Mouse (Mus musculus): ENCODE measurements around the gene Gm49776.

Gm49776 gene

DNA sequence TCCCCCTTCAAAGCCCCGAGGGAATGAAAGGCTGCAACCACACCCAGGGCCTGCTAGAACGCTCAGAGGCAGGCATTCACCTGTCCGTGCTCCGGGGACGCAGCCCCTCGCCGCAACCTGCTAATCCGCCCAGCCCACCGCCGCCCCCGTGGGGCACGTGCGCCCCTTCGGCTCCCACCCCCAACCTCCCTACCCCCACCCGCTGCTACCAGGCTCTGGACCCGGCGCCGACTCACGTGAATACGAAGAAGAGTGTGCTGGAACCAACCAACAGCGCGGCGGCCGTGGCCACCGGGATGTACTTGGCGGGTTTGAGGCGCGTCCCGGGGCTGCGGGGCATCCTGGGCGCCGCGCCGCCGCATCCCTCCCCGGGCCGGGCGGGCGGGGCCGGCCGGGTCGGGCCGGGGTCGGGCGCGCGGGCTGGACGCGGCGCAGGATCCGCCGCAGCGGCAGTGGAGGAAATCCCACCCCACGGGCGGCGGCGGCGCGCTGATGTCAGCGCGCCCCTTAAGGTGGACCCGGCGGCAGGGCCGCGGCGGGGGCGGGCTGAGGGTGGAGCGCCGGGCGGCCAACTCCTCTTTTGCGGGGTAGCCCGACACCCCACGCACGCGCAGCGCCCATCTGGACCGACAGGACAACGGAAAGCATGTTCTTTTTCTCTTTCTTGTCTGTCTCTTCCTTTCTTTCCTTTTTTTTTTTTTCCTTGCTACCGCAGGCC is 23.3 kb downstream of the Gm49776 start, which contains the start of gene Zdhhc8:
Zdhhc8 (minus strand) TSS at position 466 of the 718 bp plus-strand sequence.
- peak; percentile 65 for DNase-seq (ENCODE audit: low read depth, low spot score)

- peak; percentile 55 for DNase-seq (ENCODE audit: low read depth, low spot score)
Observed at GRCm38 (mm10) chr16:18233919-18234670, 24.0 kb downstream of the Gm49776 start.

DNA sequence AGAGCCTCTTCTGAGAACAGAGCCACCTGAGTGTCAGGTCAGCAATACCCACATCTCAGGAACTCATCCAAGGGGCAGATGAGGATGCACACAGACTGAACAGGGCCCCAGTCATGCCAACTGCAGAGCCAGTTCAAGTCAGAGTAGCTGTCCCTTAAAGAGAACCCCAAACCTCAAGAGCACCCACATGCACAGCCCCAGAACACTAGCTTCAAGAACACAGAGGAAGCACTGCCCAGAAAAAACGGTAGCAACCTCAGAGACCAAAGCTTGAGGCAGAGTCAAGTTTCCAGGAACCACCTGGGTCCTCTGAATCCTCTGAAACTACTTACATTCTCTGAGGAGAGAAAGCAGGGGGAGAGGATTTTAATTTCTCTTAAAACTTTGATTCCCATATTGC is 24.7 kb downstream of the Gm49776 start:
- no peak for DNase-seq (ENCODE audit: low read depth, low spot score)

- no peak for DNase-seq (ENCODE audit: low read depth, low spot score)
Observed at GRCm38 (mm10) chr16:18231451-18231850, 26.7 kb downstream of the Gm49776 start.

- no peak for DNase-seq (ENCODE audit: low read depth, low spot score)
Observed at GRCm38 (mm10) chr16:18231047-18231446, 27.1 kb downstream of the Gm49776 start.

- DNase-seq (ENCODE audit: low read depth, low spot score) = no peak
Observed at GRCm38 (mm10) chr16:18230617-18231016, 27.5 kb downstream of the Gm49776 start.

DNA sequence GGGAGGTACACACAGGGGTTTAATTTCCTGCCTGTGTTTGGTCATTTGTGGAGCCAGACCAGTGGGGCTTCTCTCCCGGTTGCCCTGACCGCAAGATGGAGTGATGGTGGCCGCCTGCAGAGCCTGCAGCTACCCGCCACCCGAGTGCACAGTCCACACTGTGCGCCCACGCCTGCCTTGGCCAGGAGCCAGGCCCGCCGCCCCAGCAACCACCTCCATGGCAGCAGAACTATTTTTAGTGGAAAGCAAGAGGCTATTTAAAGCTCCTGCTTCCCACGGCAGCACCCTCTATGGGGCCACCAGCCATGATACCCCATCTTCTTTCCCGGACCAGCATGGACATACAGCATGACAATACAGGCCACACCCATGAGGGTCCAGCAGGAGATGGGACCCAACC is 28.5 kb downstream of the Gm49776 start:
- no peak for DNase-seq (ENCODE audit: low read depth, low spot score)

GRCm38 (mm10) chr16:18228856-18229255 is 29.3 kb downstream of the Gm49776 start:
- DNase-seq (ENCODE audit: low read depth, low spot score) = no peak

- no peak for DNase-seq (ENCODE audit: low read depth, low spot score)
Observed at GRCm38 (mm10) chr16:18227897-18228422, 30.2 kb downstream of the Gm49776 start.

GRCm38 (mm10) chr16:18227187-18227586 is 30.9 kb downstream of the Gm49776 start:
- no peak for DNase-seq (ENCODE audit: low read depth, low spot score)

DNA sequence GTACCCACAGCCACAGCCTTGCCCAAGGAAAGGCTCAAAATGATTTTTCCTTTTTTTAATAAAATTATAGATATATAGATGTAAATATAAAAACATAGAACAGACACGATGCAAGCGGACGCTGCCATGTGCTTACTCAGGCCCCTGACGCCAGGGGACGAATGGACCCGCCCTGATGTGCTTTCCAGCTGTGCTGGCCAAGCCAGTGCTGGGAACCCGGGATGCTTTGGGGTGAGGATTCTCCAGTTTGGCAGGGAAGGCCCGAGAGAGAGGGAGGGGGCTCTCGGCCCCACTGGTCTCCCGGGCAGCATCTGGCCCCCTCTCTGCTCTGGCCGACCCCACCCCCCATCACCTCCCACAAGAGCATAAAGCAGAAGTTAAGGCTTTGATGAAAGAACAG is 35.9 kb downstream of the Gm49776 start:
- DNase-seq (ENCODE audit: low read depth, low spot score) = no peak

- no peak for DNase-seq (ENCODE audit: low read depth, low spot score)
Observed at GRCm38 (mm10) chr16:18221543-18221898, 36.6 kb downstream of the Gm49776 start.

DNA sequence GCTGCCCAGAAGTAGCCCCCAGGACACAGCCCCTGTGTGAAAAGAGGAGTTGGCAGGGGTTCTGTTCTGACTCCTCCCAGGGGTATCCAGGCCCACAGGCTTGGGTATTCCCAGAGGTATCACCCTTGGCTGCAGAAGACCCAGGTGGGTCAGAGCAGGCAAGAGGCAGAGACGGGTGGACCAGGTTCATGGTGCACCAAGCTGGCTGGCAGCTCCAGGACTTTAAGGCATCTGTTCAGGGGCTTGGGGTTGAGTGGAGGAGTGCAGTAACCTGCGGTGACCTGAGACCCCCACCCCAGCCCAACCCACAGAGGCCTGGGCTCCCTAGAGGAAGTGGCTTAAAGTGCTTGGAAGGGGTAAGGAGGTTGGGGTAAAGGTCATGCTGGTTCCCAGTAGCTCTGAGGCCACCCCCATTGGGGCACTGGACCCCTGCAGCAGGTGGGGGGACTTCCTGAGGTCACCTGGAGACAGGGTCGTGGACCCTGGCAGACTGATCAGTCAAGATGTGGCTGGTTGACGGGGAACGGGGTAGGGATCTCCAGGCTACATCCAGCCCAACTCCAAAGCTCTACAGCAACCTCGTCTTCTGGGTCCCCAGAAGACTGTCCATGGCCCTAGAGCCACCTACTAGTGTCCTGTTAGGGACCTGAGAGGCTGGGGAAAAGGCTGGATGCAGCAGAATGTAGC is 37.1 kb downstream of the Gm49776 start:
- DNase-seq (ENCODE audit: low read depth, low spot score) = no peak

- DNase-seq (ENCODE audit: low read depth, low spot score) = peak; percentile 63
Observed at GRCm38 (mm10) chr16:18220001-18220400, 38.1 kb downstream of the Gm49776 start.

GRCm38 (mm10) chr16:18218580-18218996 is 39.5 kb downstream of the Gm49776 start:
- no peak for DNase-seq (ENCODE audit: low read depth, low spot score)

GRCm38 (mm10) chr16:18217579-18217978 is 40.5 kb downstream of the Gm49776 start, which contains the start of gene Ccdc188:
TSS of gene Ccdc188 (plus strand) at chr16:18217879.
- DNase-seq (ENCODE audit: low read depth, low spot score) = no peak

GRCm38 (mm10) chr16:18214858-18215257 is 43.3 kb downstream of the Gm49776 start:
- no peak for DNase-seq (ENCODE audit: low read depth, low spot score)

- no peak for DNase-seq (ENCODE audit: low read depth, low spot score)
Observed at GRCm38 (mm10) chr16:18213689-18214088, 44.4 kb downstream of the Gm49776 start.

- peak; percentile 91 for DNase-seq (ENCODE audit: low read depth, low spot score)
Observed at GRCm38 (mm10) chr16:18211417-18212171, 46.5 kb downstream of the Gm49776 start.

GRCm38 (mm10) chr16:18210701-18211416 is 47.3 kb downstream of the Gm49776 start:
- DNase-seq (ENCODE audit: low read depth, low spot score) = peak; percentile 84

Data from 3T3-L1 (cell line).